Mouse (Mus musculus): Measurements from ENCODE around the gene Qk. TPM values are rescaled to one million over a fixed set of nuclear protein-coding genes. Genes with fewer than 3 reads are reported as not detected.
A peak's percentile ranks its signal among the peaks of the same experiment; 100 is the strongest.

Qk gene
- polyA plus RNA-seq, 1 experiment = 252 TPM

GRCm38 (mm10) chr17:10317186-10317585 is 2.5 kb downstream of the Qk start:
- Histone ChIP-seq H3K9me3 (replicated peaks; ENCODE audit: control insufficient read depth, insufficient read depth, low read length, poor library complexity, severe bottlenecking) (no peaks in the 10 kb centered on the region), H3K36me3 (ENCODE audit: control insufficient read depth, insufficient read depth, low read length, poor library complexity, severe bottlenecking) (no peaks in the 10 kb centered on the region), H3K27me3 (ENCODE audit: control insufficient read depth, insufficient read depth, low read length, poor library complexity, severe bottlenecking) (no peaks in the 10 kb centered on the region), H3K9ac (ENCODE audit: low read depth, poor library complexity, severe bottlenecking) (peak overlapping the region; percentile 89), H3K4me1 (ENCODE audit: control insufficient read depth, insufficient read depth, low read length) (no peaks in the 10 kb centered on the region), H3K4me3 (ENCODE audit: low read depth, low read length) (peak overlapping the region; percentile 93), H3K27ac (ENCODE audit: insufficient read depth, low read length) (peak overlapping the region; percentile 68)
- TF ChIP-seq EP300 (IDR thresholded peaks at IDR 0.05; ENCODE audit: insufficient read depth, low read depth, low read length) (no peak), POLR2A (IDR thresholded peaks at IDR 0.05; ENCODE audit: insufficient read depth, low read length) (no peak), CTCF (IDR thresholded peaks at IDR 0.05; ENCODE audit: low read depth, low read length) (no peak)

- no peaks in the 10 kb centered on the region for H3K27me3 ChIP-seq (ENCODE audit: control insufficient read depth, insufficient read depth, low read length, poor library complexity, severe bottlenecking)
- H3K9me3 ChIP-seq (replicated peaks; ENCODE audit: control insufficient read depth, insufficient read depth, low read length, poor library complexity, severe bottlenecking) = no peaks in the 10 kb centered on the region
- no peak overlapping the region for H3K4me3 ChIP-seq (ENCODE audit: low read depth, low read length)
- TF ChIP-seq EP300 (IDR thresholded peaks at IDR 0.05; ENCODE audit: insufficient read depth, low read depth, low read length) (no peak), POLR2A (IDR thresholded peaks at IDR 0.05; ENCODE audit: insufficient read depth, low read length) (no peak), CTCF (IDR thresholded peaks at IDR 0.05; ENCODE audit: low read depth, low read length) (no peak)
- no peak overlapping the region for H3K27ac ChIP-seq (ENCODE audit: insufficient read depth, low read length)
- H3K4me1 ChIP-seq (ENCODE audit: control insufficient read depth, insufficient read depth, low read length) = no peaks in the 10 kb centered on the region
- H3K36me3 ChIP-seq (ENCODE audit: control insufficient read depth, insufficient read depth, low read length, poor library complexity, severe bottlenecking) = no peaks in the 10 kb centered on the region
- no peak overlapping the region for H3K9ac ChIP-seq (ENCODE audit: low read depth, poor library complexity, severe bottlenecking)
Measured at GRCm38 (mm10) chr17:10316446-10316845, 3.2 kb downstream of the Qk start.

- Histone ChIP-seq H3K9me3 (replicated peaks; ENCODE audit: control insufficient read depth, insufficient read depth, low read length, poor library complexity, severe bottlenecking) (no peaks in the 10 kb centered on the region), H3K36me3 (ENCODE audit: control insufficient read depth, insufficient read depth, low read length, poor library complexity, severe bottlenecking) (no peaks in the 10 kb centered on the region), H3K4me1 (ENCODE audit: control insufficient read depth, insufficient read depth, low read length) (peaks cover 2% of the 10 kb centered on the region), H3K9ac (ENCODE audit: low read depth, poor library complexity, severe bottlenecking) (no peak overlapping the region), H3K27me3 (ENCODE audit: control insufficient read depth, insufficient read depth, low read length, poor library complexity, severe bottlenecking) (no peaks in the 10 kb centered on the region), H3K4me3 (ENCODE audit: low read depth, low read length) (no peak overlapping the region), H3K27ac (ENCODE audit: insufficient read depth, low read length) (no peak overlapping the region)
- TF ChIP-seq CTCF (IDR thresholded peaks at IDR 0.05; ENCODE audit: low read depth, low read length) = no peak
- no peak for TF ChIP-seq POLR2A (IDR thresholded peaks at IDR 0.05; ENCODE audit: insufficient read depth, low read length)
- no peak for TF ChIP-seq EP300 (IDR thresholded peaks at IDR 0.05; ENCODE audit: insufficient read depth, low read depth, low read length)
Measured at GRCm38 (mm10) chr17:10310046-10310445, 9.6 kb downstream of the Qk start.

GRCm38 (mm10) chr17:10309135-10309623 is 10.5 kb downstream of the Qk start:
- Histone ChIP-seq H3K4me3 (ENCODE audit: low read depth, low read length) (no peak overlapping the region), H3K36me3 (ENCODE audit: control insufficient read depth, insufficient read depth, low read length, poor library complexity, severe bottlenecking) (no peaks in the 10 kb centered on the region), H3K27ac (ENCODE audit: insufficient read depth, low read length) (no peak overlapping the region), H3K27me3 (ENCODE audit: control insufficient read depth, insufficient read depth, low read length, poor library complexity, severe bottlenecking) (no peaks in the 10 kb centered on the region), H3K9me3 (replicated peaks; ENCODE audit: control insufficient read depth, insufficient read depth, low read length, poor library complexity, severe bottlenecking) (no peaks in the 10 kb centered on the region), H3K9ac (ENCODE audit: low read depth, poor library complexity, severe bottlenecking) (no peak overlapping the region), H3K4me1 (ENCODE audit: control insufficient read depth, insufficient read depth, low read length) (peaks cover 2% of the 10 kb centered on the region)
- TF ChIP-seq POLR2A (IDR thresholded peaks at IDR 0.05; ENCODE audit: insufficient read depth, low read length) = no peak
- TF ChIP-seq EP300 (IDR thresholded peaks at IDR 0.05; ENCODE audit: insufficient read depth, low read depth, low read length) = no peak
- TF ChIP-seq CTCF (IDR thresholded peaks at IDR 0.05; ENCODE audit: low read depth, low read length) = no peak

- no peak overlapping the region for H3K9ac ChIP-seq (ENCODE audit: low read depth, poor library complexity, severe bottlenecking)
- H3K36me3 ChIP-seq (ENCODE audit: control insufficient read depth, insufficient read depth, low read length, poor library complexity, severe bottlenecking) = no peaks in the 10 kb centered on the region
- H3K27ac ChIP-seq (ENCODE audit: insufficient read depth, low read length) = no peak overlapping the region
- peaks cover 2% of the 10 kb centered on the region for H3K4me1 ChIP-seq (ENCODE audit: control insufficient read depth, insufficient read depth, low read length)
- no peak overlapping the region for H3K4me3 ChIP-seq (ENCODE audit: low read depth, low read length)
- H3K9me3 ChIP-seq (replicated peaks; ENCODE audit: control insufficient read depth, insufficient read depth, low read length, poor library complexity, severe bottlenecking) = no peaks in the 10 kb centered on the region
- no peak for TF ChIP-seq EP300 (IDR thresholded peaks at IDR 0.05; ENCODE audit: insufficient read depth, low read depth, low read length)
- no peak for TF ChIP-seq POLR2A (IDR thresholded peaks at IDR 0.05; ENCODE audit: insufficient read depth, low read length)
- no peak for TF ChIP-seq CTCF (IDR thresholded peaks at IDR 0.05; ENCODE audit: low read depth, low read length)
- no peaks in the 10 kb centered on the region for H3K27me3 ChIP-seq (ENCODE audit: control insufficient read depth, insufficient read depth, low read length, poor library complexity, severe bottlenecking)
Measured at GRCm38 (mm10) chr17:10306424-10306823, 13.2 kb downstream of the Qk start.

- no peak for TF ChIP-seq EP300 (IDR thresholded peaks at IDR 0.05; ENCODE audit: insufficient read depth, low read depth, low read length)
- no peak for TF ChIP-seq POLR2A (IDR thresholded peaks at IDR 0.05; ENCODE audit: insufficient read depth, low read length)
- no peak for TF ChIP-seq CTCF (IDR thresholded peaks at IDR 0.05; ENCODE audit: low read depth, low read length)
- Histone ChIP-seq H3K27me3 (ENCODE audit: control insufficient read depth, insufficient read depth, low read length, poor library complexity, severe bottlenecking) (no peaks in the 10 kb centered on the region), H3K9ac (ENCODE audit: low read depth, poor library complexity, severe bottlenecking) (no peak overlapping the region), H3K36me3 (ENCODE audit: control insufficient read depth, insufficient read depth, low read length, poor library complexity, severe bottlenecking) (no peaks in the 10 kb centered on the region), H3K27ac (ENCODE audit: insufficient read depth, low read length) (no peak overlapping the region), H3K4me3 (ENCODE audit: low read depth, low read length) (no peak overlapping the region), H3K9me3 (replicated peaks; ENCODE audit: control insufficient read depth, insufficient read depth, low read length, poor library complexity, severe bottlenecking) (no peaks in the 10 kb centered on the region), H3K4me1 (ENCODE audit: control insufficient read depth, insufficient read depth, low read length) (no peaks in the 10 kb centered on the region)
Measured at GRCm38 (mm10) chr17:10304001-10304400, 15.7 kb downstream of the Qk start.
